Mouse (Mus musculus): ENCODE data around the gene Osbpl3.

- TF ChIP-seq EP300 (optimal IDR thresholded peaks at IDR 0.05) (no peak), CTCF (IDR thresholded peaks at IDR 0.05; ENCODE audit: low read depth) (no peak)
These were observed 18.2 kb downstream of the Osbpl3 start for GRCm38 (mm10) chr6:50437815-50438214.

Data from stomach, postnatal 0 days (tissue).